Mouse (Mus musculus): ENCODE measurements around the gene 6430628N08Rik. TPM values are rescaled to one million over a fixed set of nuclear protein-coding genes. Genes with fewer than 3 reads are reported as not detected.
A peak's percentile ranks its signal among the peaks of the same experiment; 100 is the strongest.

6430628N08Rik gene
- polyA plus RNA-seq, 1 experiment from 2014 or later: not detected

- peaks cover 6% of the 10 kb centered on the region; the same call in 1 of the 2 replicates for H3K4me1 ChIP-seq (ENCODE audit: control insufficient read depth, insufficient read depth, low read length)
- no peak overlapping the region for H3K4me2 ChIP-seq (replicated peaks; ENCODE audit: low read depth, low read length)
- no peak overlapping the region for H3K27ac ChIP-seq (ENCODE audit: low read depth, low read length)
- H3K27me3 ChIP-seq (ENCODE audit: control insufficient read depth, insufficient read depth, low read length): peaks cover 74% of the 10 kb centered on the region
- H3K4me3 ChIP-seq (ENCODE audit: low read length): no peak overlapping the region
- no peaks in the 10 kb centered on the region for H3K9me3 ChIP-seq (ENCODE audit: control insufficient read depth, low read length)
- no peak for ATAC-seq (ENCODE audit: low FRiP score, low TSS enrichment)
- WGBS: 21% methylated on average over 5 of the region's 5 CpGs
- no peaks in the 10 kb centered on the region for H3K36me3 ChIP-seq (ENCODE audit: control insufficient read depth, insufficient read depth, low read length)
- no peak overlapping the region for H3K9ac ChIP-seq (ENCODE audit: low read depth, low read length)
Measured at GRCm38 (mm10) chr4:115902816-115903215, 12.4 kb downstream of the 6430628N08Rik start.

DNA sequence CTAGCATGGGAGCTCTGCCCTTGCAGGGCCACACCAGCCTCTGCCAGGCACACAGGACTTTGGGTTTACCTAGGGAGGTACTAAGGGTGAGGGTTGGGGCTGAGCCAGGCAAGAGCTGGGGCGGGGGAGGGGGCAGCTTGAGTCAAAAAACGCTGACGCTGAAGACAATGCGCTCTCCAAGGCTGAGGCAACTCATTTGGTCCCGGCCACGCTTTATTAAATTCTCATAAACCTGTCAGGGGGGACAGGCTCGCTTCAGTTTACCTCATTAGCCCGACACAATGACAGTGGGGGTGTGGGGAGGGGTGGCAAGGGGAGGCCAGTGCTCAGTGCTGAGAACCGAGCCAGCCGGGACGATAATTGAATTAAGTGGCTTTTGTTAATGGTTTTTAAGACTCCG is 13.9 kb downstream of the 6430628N08Rik start:
- ATAC-seq (ENCODE audit: low FRiP score, low TSS enrichment): peak; percentile 69
- H3K4me3 ChIP-seq (ENCODE audit: low read length): no peak overlapping the region
- no peak overlapping the region for H3K27ac ChIP-seq (ENCODE audit: low read depth, low read length)
- no peak overlapping the region for H3K4me2 ChIP-seq (replicated peaks; ENCODE audit: low read depth, low read length)
- H3K27me3 ChIP-seq (ENCODE audit: control insufficient read depth, insufficient read depth, low read length): peaks cover 68% of the 10 kb centered on the region
- 6% methylated on average over 12 of the region's 12 CpGs for WGBS
- no peaks in the 10 kb centered on the region for H3K36me3 ChIP-seq (ENCODE audit: control insufficient read depth, insufficient read depth, low read length)
- no peaks in the 10 kb centered on the region for H3K9me3 ChIP-seq (ENCODE audit: control insufficient read depth, low read length)
- H3K9ac ChIP-seq (ENCODE audit: low read depth, low read length): no peak overlapping the region
- H3K4me1 ChIP-seq (ENCODE audit: control insufficient read depth, insufficient read depth, low read length): no peaks in the 10 kb centered on the region

DNA sequence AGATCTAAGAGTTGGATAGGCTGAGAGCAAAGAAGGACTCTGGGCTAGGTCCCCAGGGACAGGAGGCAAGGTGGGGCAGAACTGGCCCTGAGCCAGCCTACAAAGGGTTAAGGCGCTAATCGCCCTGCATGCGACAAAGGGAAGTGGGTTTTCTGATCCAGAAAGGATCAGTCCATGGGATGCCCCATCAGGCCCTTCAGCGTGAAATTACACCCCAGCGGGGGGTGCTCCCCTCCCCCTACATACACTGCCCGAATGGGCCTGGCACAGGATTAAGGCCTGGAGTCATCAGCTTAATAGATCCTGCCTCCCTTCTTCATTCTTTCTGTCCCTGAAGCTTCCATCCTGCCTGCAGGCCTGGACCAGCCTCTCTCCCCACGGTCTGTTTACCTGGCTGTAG is 15.2 kb downstream of the 6430628N08Rik start:
- no peak overlapping the region for H3K9ac ChIP-seq (ENCODE audit: low read depth, low read length)
- ATAC-seq (ENCODE audit: low FRiP score, low TSS enrichment): no peak
- H3K4me3 ChIP-seq (ENCODE audit: low read length): no peak overlapping the region
- no peaks in the 10 kb centered on the region for H3K36me3 ChIP-seq (ENCODE audit: control insufficient read depth, insufficient read depth, low read length)
- H3K27ac ChIP-seq (ENCODE audit: low read depth, low read length): no peak overlapping the region
- H3K9me3 ChIP-seq (ENCODE audit: control insufficient read depth, low read length): no peaks in the 10 kb centered on the region
- H3K4me1 ChIP-seq (ENCODE audit: control insufficient read depth, insufficient read depth, low read length): no peaks in the 10 kb centered on the region
- H3K27me3 ChIP-seq (ENCODE audit: control insufficient read depth, insufficient read depth, low read length): peaks cover 64% of the 10 kb centered on the region
- H3K4me2 ChIP-seq (replicated peaks; ENCODE audit: low read depth, low read length): no peak overlapping the region
- WGBS: 4% methylated on average over 7 of the region's 7 CpGs

- Histone ChIP-seq H3K4me3 (ENCODE audit: low read length) (no peak overlapping the region), H3K27me3 (ENCODE audit: control insufficient read depth, insufficient read depth, low read length) (peaks cover 58% of the 10 kb centered on the region), H3K27ac (ENCODE audit: low read depth, low read length) (no peak overlapping the region), H3K4me2 (replicated peaks; ENCODE audit: low read depth, low read length) (no peak overlapping the region), H3K9me3 (ENCODE audit: control insufficient read depth, low read length) (no peaks in the 10 kb centered on the region), H3K36me3 (ENCODE audit: control insufficient read depth, insufficient read depth, low read length) (no peaks in the 10 kb centered on the region), H3K9ac (ENCODE audit: low read depth, low read length) (no peak overlapping the region), H3K4me1 (ENCODE audit: control insufficient read depth, insufficient read depth, low read length) (no peaks in the 10 kb centered on the region)
- 83% methylated on average over 3 of the region's 3 CpGs for WGBS
- no peak for ATAC-seq (ENCODE audit: low FRiP score, low TSS enrichment)
Measured at GRCm38 (mm10) chr4:115906791-115907190, 16.3 kb downstream of the 6430628N08Rik start.

- no peaks in the 10 kb centered on the region for H3K4me1 ChIP-seq (ENCODE audit: control insufficient read depth, insufficient read depth, low read length)
- H3K4me2 ChIP-seq (replicated peaks; ENCODE audit: low read depth, low read length): no peak overlapping the region
- H3K9me3 ChIP-seq (ENCODE audit: control insufficient read depth, low read length): no peaks in the 10 kb centered on the region
- H3K36me3 ChIP-seq (ENCODE audit: control insufficient read depth, insufficient read depth, low read length): no peaks in the 10 kb centered on the region
- no peak overlapping the region for H3K4me3 ChIP-seq (ENCODE audit: low read length)
- H3K9ac ChIP-seq (ENCODE audit: low read depth, low read length): no peak overlapping the region
- 79% methylated on average over 1 of the region's 1 CpGs for WGBS
- ATAC-seq (ENCODE audit: low FRiP score, low TSS enrichment): no peak
- no peak overlapping the region for H3K27ac ChIP-seq (ENCODE audit: low read depth, low read length)
- H3K27me3 ChIP-seq (ENCODE audit: control insufficient read depth, insufficient read depth, low read length): peaks cover 49% of the 10 kb centered on the region
Measured at GRCm38 (mm10) chr4:115907994-115908393, 17.5 kb downstream of the 6430628N08Rik start.

DNA sequence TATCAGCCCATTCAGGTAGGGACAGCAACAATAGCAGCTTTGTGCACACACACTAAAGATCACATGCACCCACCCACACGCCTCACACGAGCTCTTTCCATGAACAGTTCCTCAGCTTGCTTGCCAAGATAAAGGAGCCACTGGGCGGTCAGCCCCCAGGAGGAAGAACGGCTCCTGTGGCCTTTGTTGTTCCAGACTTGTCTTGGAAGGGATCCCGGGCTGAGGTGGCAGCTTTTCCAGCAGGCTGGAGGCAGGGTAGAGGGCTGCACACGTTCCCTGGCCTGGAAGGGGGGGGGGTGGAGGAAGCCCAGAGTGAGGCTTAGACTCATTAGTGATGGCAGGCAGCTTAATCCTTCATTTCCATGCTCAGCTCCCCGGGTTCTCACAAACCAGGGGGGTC is 18.2 kb downstream of the 6430628N08Rik start:
- no peak overlapping the region for H3K27ac ChIP-seq (ENCODE audit: low read depth, low read length)
- WGBS: 23% methylated on average over 7 of the region's 7 CpGs
- no peak overlapping the region for H3K4me2 ChIP-seq (replicated peaks; ENCODE audit: low read depth, low read length)
- no peak for ATAC-seq (ENCODE audit: low FRiP score, low TSS enrichment)
- H3K36me3 ChIP-seq (ENCODE audit: control insufficient read depth, insufficient read depth, low read length): no peaks in the 10 kb centered on the region
- peaks cover 50% of the 10 kb centered on the region for H3K27me3 ChIP-seq (ENCODE audit: control insufficient read depth, insufficient read depth, low read length)
- no peaks in the 10 kb centered on the region for H3K9me3 ChIP-seq (ENCODE audit: control insufficient read depth, low read length)
- no peaks in the 10 kb centered on the region for H3K4me1 ChIP-seq (ENCODE audit: control insufficient read depth, insufficient read depth, low read length)
- H3K4me3 ChIP-seq (ENCODE audit: low read length): no peak overlapping the region
- no peak overlapping the region for H3K9ac ChIP-seq (ENCODE audit: low read depth, low read length)

GRCm38 (mm10) chr4:115911586-115911985 is 21.1 kb downstream of the 6430628N08Rik start:
- ATAC-seq (ENCODE audit: low FRiP score, low TSS enrichment): no peak
- WGBS: 7% methylated on average over 4 of the region's 4 CpGs
- no peak overlapping the region for H3K9ac ChIP-seq (ENCODE audit: low read depth, low read length)

DNA sequence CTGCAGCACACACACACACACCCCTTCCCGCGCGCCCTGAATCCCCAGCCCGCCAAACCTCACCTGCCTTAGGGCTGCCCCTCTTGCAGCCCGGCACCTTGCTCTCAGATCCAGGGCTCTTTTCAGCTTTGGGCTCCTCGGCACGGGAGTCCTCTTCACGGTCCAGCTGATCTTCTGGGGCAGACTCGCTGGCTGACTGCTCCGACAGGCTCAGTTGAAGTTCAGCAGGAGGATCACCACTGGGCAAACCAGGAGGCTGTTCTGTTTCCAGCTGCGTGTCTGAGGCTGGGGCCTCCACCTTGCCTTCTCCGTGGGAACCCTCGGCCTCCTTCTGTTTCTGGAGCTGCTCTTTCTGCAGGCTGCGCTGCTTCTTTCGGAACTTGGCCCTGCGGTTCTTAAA is 29.4 kb downstream of the 6430628N08Rik start:
- H3K4me2 ChIP-seq (replicated peaks; ENCODE audit: low read depth, low read length): no peak overlapping the region
- WGBS: 54% methylated on average over 16 of the region's 16 CpGs
- no peak overlapping the region for H3K4me3 ChIP-seq (ENCODE audit: low read length)
- H3K27ac ChIP-seq (ENCODE audit: low read depth, low read length): no peak overlapping the region
- H3K27me3 ChIP-seq (ENCODE audit: control insufficient read depth, insufficient read depth, low read length): peaks cover 49% of the 10 kb centered on the region
- no peak overlapping the region for H3K9ac ChIP-seq (ENCODE audit: low read depth, low read length)
- no peaks in the 10 kb centered on the region for H3K36me3 ChIP-seq (ENCODE audit: control insufficient read depth, insufficient read depth, low read length)
- ATAC-seq (ENCODE audit: low FRiP score, low TSS enrichment): no peak
- no peaks in the 10 kb centered on the region for H3K9me3 ChIP-seq (ENCODE audit: control insufficient read depth, low read length)
- H3K4me1 ChIP-seq (ENCODE audit: control insufficient read depth, insufficient read depth, low read length): no peaks in the 10 kb centered on the region

More at GRCm38 (mm10) chr4:115911586-115911985, 21.1 kb downstream of the 6430628N08Rik start:
- Histone ChIP-seq H3K4me1 (ENCODE audit: control insufficient read depth, insufficient read depth, low read length) (no peaks in the 10 kb centered on the region), H3K27me3 (ENCODE audit: control insufficient read depth, insufficient read depth, low read length) (peaks cover 33% of the 10 kb centered on the region), H3K27ac (ENCODE audit: low read depth, low read length) (no peak overlapping the region), H3K9me3 (ENCODE audit: control insufficient read depth, low read length) (no peaks in the 10 kb centered on the region), H3K4me2 (replicated peaks; ENCODE audit: low read depth, low read length) (no peak overlapping the region), H3K4me3 (ENCODE audit: low read length) (no peak overlapping the region), H3K36me3 (ENCODE audit: control insufficient read depth, insufficient read depth, low read length) (no peaks in the 10 kb centered on the region)

GRCm38 (mm10) chr4:115922688-115923087 is 32.2 kb downstream of the 6430628N08Rik start:
- no peak overlapping the region for H3K27ac ChIP-seq (ENCODE audit: low read depth, low read length)
- H3K36me3 ChIP-seq (ENCODE audit: control insufficient read depth, insufficient read depth, low read length): no peaks in the 10 kb centered on the region
- WGBS: 86% methylated on average over 5 of the region's 5 CpGs
- H3K9me3 ChIP-seq (ENCODE audit: control insufficient read depth, low read length): no peaks in the 10 kb centered on the region
- ATAC-seq (ENCODE audit: low FRiP score, low TSS enrichment): no peak
- no peaks in the 10 kb centered on the region for H3K4me1 ChIP-seq (ENCODE audit: control insufficient read depth, insufficient read depth, low read length)
- no peak overlapping the region for H3K4me2 ChIP-seq (replicated peaks; ENCODE audit: low read depth, low read length)
- H3K9ac ChIP-seq (ENCODE audit: low read depth, low read length): no peak overlapping the region
- H3K4me3 ChIP-seq (ENCODE audit: low read length): no peak overlapping the region
- peaks cover 46% of the 10 kb centered on the region for H3K27me3 ChIP-seq (ENCODE audit: control insufficient read depth, insufficient read depth, low read length)
